Mouse (Mus musculus) stomach, postnatal 0 days (tissue): ENCODE measurements around the gene Enthd1. TPM values are rescaled to one million over a fixed set of nuclear protein-coding genes. Genes with fewer than 3 reads are reported as not detected.
A peak's percentile ranks its signal among the peaks of the same experiment; 100 is the strongest.
"Not testable (repeated sequence)": the region's sequence is repeated elsewhere in the genome, so short reads cannot be mapped to it uniquely, and the experiment has no call there.

Source experiments
- ATAC-seq: fragments of 200-750 bp; cut with Nextera tagmentation; 2 replicates; pipeline ENCODE4 v1.8.0; 2017; ENCODE audit not compliant: low FRiP score, low TSS enrichment
- DNase-seq: peaks from one replicate; pipeline ENCODE4 v3.0.0-alpha.2; 2016; ENCODE audit warnings: low spot score
- H3K27ac ChIP-seq: fragments of 300-500 bp; sonication (generic); replicated peaks from 2 replicates; pipeline ENCODE4 v1.5.1; 2014; ENCODE audit warnings: mild to moderate bottlenecking, control low read depth
- H3K27me3 ChIP-seq: fragments of 300-500 bp; sonication (generic); 2 replicates; pipeline ENCODE4 v1.6.1; 2014; ENCODE audit warnings: low read length; ENCODE audit not compliant: control insufficient read depth, insufficient read depth
- H3K36me3 ChIP-seq: fragments of 300-500 bp; sonication (generic); 2 replicates; pipeline ENCODE4 v1.6.1; 2014; ENCODE audit warnings: low read length, mixed read lengths; ENCODE audit not compliant: control insufficient read depth, insufficient read depth
- H3K4me1 ChIP-seq: fragments of 300-500 bp; sonication (generic); replicated peaks from 2 replicates; pipeline ENCODE4 v1.6.1; 2014; ENCODE audit warnings: antibody characterized with exemption; ENCODE audit not compliant: control insufficient read depth, insufficient read depth
- H3K4me2 ChIP-seq: fragments of 300-500 bp; sonication (generic); replicated peaks from 2 replicates; pipeline ENCODE4 v1.6.1; 2014; ENCODE audit warnings: low read depth, mild to moderate bottlenecking, control low read depth, moderate library complexity
- H3K4me3 ChIP-seq: fragments of 300-500 bp; sonication (generic); 2 replicates; pipeline ENCODE4 v1.5.1; 2014; ENCODE audit warnings: low read depth, low read length, control low read depth
- H3K9ac ChIP-seq: fragments of 300-500 bp; sonication (generic); 2 replicates; pipeline ENCODE4 v1.6.1; 2014; ENCODE audit warnings: mild to moderate bottlenecking, low read length, control low read depth, mixed read lengths
- H3K9me3 ChIP-seq: fragments of 300-500 bp; sonication (generic); 2 replicates; pipeline ENCODE4 v1.6.1; 2016; ENCODE audit warnings: low read length; ENCODE audit not compliant: control insufficient read depth
- CTCF ChIP-seq: IDR thresholded peaks from 2 replicates; pipeline ENCODE4 v1.5.1; 2016; ENCODE audit warnings: antibody characterized with exemption, low read depth, mild to moderate bottlenecking, moderate library complexity
- EP300 ChIP-seq: optimal IDR thresholded peaks from 2 replicates; pipeline ENCODE3; 2016; ENCODE audit warnings: antibody characterized with exemption
- WGBS: fragments of 180-500 bp; shearing (Covaris S2); extraction: QIAGEN DNeasy Blood & Tissue Kit; methylation state at CpG from one replicate; pipeline ENCODE4 v1.1.7; 2014; 5-methylcytosine and 5-hydroxymethylcytosine counted together
- polyA plus RNA-seq: library from polyadenylated mRNA; unstranded; fragments of >200 nt; fragmentation: Nextera tagmentation; extraction: Ambion mirVana; gene quantifications from 2 replicates; pipeline ENCODE4 v1.2.1, GENCODE M21; 2015

Enthd1 gene
- polyA plus RNA-seq, 1 experiment from 2014 or later: not detected

GRCm38 (mm10) chr15:80516525-80516924 is 48.4 kb downstream of the Enthd1 start:
- H3K4me1 ChIP-seq: no peaks in the 10 kb centered on the region
- H3K27me3 ChIP-seq: no peaks in the 10 kb centered on the region
- H3K36me3 ChIP-seq: no peaks in the 10 kb centered on the region
- H3K4me3 ChIP-seq: no peak overlapping the region
- WGBS: 60% methylated on average over 3 of the region's 3 CpGs
- DNase-seq: no peak
- no peak overlapping the region for H3K4me2 ChIP-seq
- H3K9ac ChIP-seq: no peak overlapping the region
- no peaks in the 10 kb centered on the region for H3K9me3 ChIP-seq
- TF ChIP-seq CTCF (no peak), EP300 (no peak)
- no peak for ATAC-seq
- H3K27ac ChIP-seq: no peak overlapping the region

GRCm38 (mm10) chr15:80505086-80505485 is 59.9 kb downstream of the Enthd1 start:
- no peak overlapping the region for H3K4me2 ChIP-seq
- no peak overlapping the region for H3K27ac ChIP-seq
- H3K27me3 ChIP-seq: no peaks in the 10 kb centered on the region
- no peaks in the 10 kb centered on the region for H3K9me3 ChIP-seq
- H3K4me1 ChIP-seq: no peaks in the 10 kb centered on the region
- H3K4me3 ChIP-seq: no peak overlapping the region
- no peak overlapping the region for H3K9ac ChIP-seq
- 26% methylated on average over 4 of the region's 4 CpGs for WGBS
- no peak for DNase-seq
- no peak for TF ChIP-seq EP300
- no peak for TF ChIP-seq CTCF
- H3K36me3 ChIP-seq: no peaks in the 10 kb centered on the region
- no peak for ATAC-seq

- H3K4me2 ChIP-seq, H3K4me3 ChIP-seq, H3K9me3 ChIP-seq, DNase-seq, H3K4me1 ChIP-seq, ATAC-seq, H3K27me3 ChIP-seq, H3K9ac ChIP-seq, H3K27ac ChIP-seq, H3K36me3 ChIP-seq: not testable (repeated sequence)
- peak; percentile 7; the same call in 1 of the 2 replicates for TF ChIP-seq CTCF
- 75% methylated on average over 4 of the region's 4 CpGs for WGBS
Observed at GRCm38 (mm10) chr15:80503155-80503554, 61.8 kb downstream of the Enthd1 start.

- Histone ChIP-seq H3K27me3 (no peaks in the 10 kb centered on the region), H3K4me3 (no peak overlapping the region), H3K9ac (no peak overlapping the region), H3K4me1 (no peaks in the 10 kb centered on the region), H3K36me3 (no peaks in the 10 kb centered on the region), H3K9me3 (no peaks in the 10 kb centered on the region), H3K4me2 (no peak overlapping the region), H3K27ac (no peak overlapping the region)
- ATAC-seq (no peak), DNase-seq (no peak)
- 53% methylated on average over 2 of the region's 2 CpGs for WGBS
- no peak for TF ChIP-seq CTCF
- no peak for TF ChIP-seq EP300
Observed at GRCm38 (mm10) chr15:80502741-80503140, 62.2 kb downstream of the Enthd1 start.

- TF ChIP-seq EP300: no peak
- no peak for TF ChIP-seq CTCF
- Histone ChIP-seq H3K36me3 (no peaks in the 10 kb centered on the region), H3K4me3 (no peak overlapping the region), H3K9ac (no peak overlapping the region), H3K9me3 (no peaks in the 10 kb centered on the region), H3K4me1 (no peaks in the 10 kb centered on the region), H3K27ac (no peak overlapping the region), H3K4me2 (no peak overlapping the region), H3K27me3 (no peaks in the 10 kb centered on the region)
- ATAC-seq (no peak), DNase-seq (no peak)
- WGBS: 81% methylated on average over 21 of the region's 21 CpGs
Observed at GRCm38 (mm10) chr15:80501106-80502096, 63.6 kb downstream of the Enthd1 start.

GRCm38 (mm10) chr15:80500426-80500825 is 64.5 kb downstream of the Enthd1 start:
- Histone ChIP-seq H3K9me3 (no peaks in the 10 kb centered on the region), H3K4me2 (no peak overlapping the region), H3K36me3 (no peaks in the 10 kb centered on the region), H3K4me3 (no peak overlapping the region), H3K27ac (no peak overlapping the region), H3K27me3 (no peaks in the 10 kb centered on the region), H3K4me1 (no peaks in the 10 kb centered on the region), H3K9ac (no peak overlapping the region)
- TF ChIP-seq CTCF: no peak
- no peak for TF ChIP-seq EP300
- 75% methylated on average over 10 of the region's 10 CpGs for WGBS
- DNase-seq (no peak), ATAC-seq (no peak)

- not testable (repeated sequence) for H3K27me3 ChIP-seq, H3K4me3 ChIP-seq, ATAC-seq, H3K36me3 ChIP-seq, H3K9me3 ChIP-seq, H3K27ac ChIP-seq, H3K4me2 ChIP-seq, H3K4me1 ChIP-seq, DNase-seq, H3K9ac ChIP-seq
- WGBS: 37% methylated on average over 3 of the region's 3 CpGs
Observed at GRCm38 (mm10) chr15:80497733-80498132, 67.2 kb downstream of the Enthd1 start.
